Mouse (Mus musculus): ENCODE results near the gene Isg20. TPM values are rescaled to one million over a fixed set of nuclear protein-coding genes. Genes with fewer than 3 reads are reported as not detected.
A peak's percentile ranks its signal among the peaks of the same experiment; 100 is the strongest.

Gene Isg20
- 792 and 830 TPM in 2 replicates for total RNA-seq (2015; ENCODE audit: low replicate concordance)
- 550 and 581 TPM in 2 replicates for total RNA-seq (2017; ENCODE audit: low replicate concordance)

DNA sequence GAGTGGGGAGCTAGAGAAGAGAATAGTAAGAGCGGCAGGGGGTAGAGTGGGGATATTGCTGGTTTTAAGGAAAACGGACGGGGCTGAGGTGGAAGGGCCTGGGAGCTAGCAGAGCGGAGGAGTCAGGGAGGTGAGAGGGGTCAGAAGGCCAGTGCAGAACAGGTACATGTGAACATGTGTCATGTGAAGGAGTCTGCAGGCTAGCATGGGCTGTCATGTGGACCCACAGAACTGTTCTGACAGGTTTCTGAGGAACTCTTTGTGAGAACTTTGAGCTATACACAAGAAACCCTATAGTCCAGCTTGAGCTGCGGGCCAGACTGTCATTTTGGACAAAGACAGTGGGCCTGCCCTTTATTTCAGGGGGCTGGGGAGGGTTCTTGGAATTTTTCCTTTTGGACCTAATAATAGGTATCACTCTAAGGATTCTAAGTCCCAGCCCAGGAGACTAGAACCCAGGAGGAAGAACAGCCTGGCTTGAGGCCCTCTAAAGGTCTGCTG is at the start of gene Isg20:
Isg20 (plus strand) TSS at position 451 of the 501 bp plus-strand sequence.
- ATAC-seq (replicated peaks; ENCODE audit: low FRiP score, poor library complexity, severe bottlenecking) = 0 out of 2 replicates have a peak, but pooled peaks have one; percentile 6

DNA sequence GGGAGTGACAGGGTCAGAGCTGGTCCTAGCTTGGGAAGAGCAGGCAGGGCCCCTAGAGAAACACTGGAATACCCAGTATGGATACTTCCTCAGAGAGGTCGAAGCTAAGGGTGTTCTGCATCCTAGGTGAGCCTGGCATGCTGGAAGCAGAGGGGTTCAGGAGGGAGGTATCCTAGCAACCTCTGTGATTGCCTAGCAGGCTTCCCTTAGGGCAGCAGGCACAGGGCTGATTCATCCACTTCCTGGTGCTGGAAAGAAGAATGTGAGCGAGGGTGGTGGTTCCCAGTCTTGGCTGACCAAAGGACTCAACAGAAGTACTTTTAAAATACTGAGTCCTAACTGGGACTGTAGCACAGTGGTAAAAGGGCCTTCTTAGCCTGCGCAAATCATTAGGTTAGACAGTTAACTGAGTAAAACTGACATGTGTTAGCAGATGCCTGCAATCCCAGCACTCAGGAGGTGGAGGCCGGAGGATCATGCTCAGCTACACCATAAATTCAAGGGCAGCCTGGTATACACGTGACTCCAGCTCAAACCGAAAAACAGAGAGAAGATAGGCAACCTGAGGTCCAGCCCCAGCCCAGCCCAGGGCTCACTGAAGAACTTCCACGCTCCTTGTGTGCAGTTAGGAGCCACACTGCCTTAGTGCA is 49.3 kb upstream of the Isg20 start:
- no peak for ATAC-seq (replicated peaks; ENCODE audit: low FRiP score, poor library complexity, severe bottlenecking)

DNA sequence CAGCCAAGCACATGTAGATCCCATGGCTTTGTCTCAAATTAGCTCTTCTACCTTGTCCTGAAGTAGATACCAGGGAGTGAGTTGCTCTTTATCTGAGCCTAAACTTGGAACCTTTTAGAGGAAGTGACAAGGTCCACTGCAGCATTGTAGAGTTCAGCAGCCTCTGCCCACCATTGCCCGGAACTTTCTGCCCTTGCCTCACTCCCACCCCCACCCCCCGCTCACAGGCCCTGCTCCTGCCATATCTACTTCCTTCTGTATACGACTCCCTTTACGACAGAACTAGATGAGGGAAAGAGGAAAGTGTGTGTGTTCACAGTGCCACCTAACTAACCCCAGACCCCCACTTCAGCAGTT is 48.8 kb upstream of the Isg20 start:
- ATAC-seq (replicated peaks; ENCODE audit: low FRiP score, poor library complexity, severe bottlenecking) = no peak

GRCm38 (mm10) chr7:78865212-78865949 is 47.8 kb upstream of the Isg20 start:
- no peak for ATAC-seq (replicated peaks; ENCODE audit: low FRiP score, poor library complexity, severe bottlenecking)

GRCm38 (mm10) chr7:78868731-78869130 is 44.5 kb upstream of the Isg20 start:
- ATAC-seq (replicated peaks; ENCODE audit: low FRiP score, poor library complexity, severe bottlenecking) = no peak

DNA sequence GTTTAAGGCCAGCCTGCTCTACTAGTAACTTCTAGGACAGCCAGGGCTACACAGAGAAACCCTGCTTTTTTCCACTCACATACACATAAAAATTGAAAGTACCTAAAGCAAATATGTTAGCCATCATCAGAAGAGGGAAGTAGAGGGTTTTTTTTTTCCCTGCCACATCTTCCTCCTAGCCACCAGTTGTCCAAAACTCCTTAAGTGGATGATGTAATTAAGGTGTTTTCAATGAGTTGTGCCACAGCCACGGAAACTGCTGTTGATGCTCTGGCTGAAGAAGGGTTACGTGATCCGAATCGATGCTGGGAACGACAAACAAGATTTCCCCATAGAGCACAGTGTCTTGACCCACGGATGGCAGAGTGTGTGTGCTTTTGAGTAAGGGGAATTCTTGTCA is 40.9 kb upstream of the Isg20 start:
- ATAC-seq (replicated peaks; ENCODE audit: low FRiP score, poor library complexity, severe bottlenecking) = no peak

DNA sequence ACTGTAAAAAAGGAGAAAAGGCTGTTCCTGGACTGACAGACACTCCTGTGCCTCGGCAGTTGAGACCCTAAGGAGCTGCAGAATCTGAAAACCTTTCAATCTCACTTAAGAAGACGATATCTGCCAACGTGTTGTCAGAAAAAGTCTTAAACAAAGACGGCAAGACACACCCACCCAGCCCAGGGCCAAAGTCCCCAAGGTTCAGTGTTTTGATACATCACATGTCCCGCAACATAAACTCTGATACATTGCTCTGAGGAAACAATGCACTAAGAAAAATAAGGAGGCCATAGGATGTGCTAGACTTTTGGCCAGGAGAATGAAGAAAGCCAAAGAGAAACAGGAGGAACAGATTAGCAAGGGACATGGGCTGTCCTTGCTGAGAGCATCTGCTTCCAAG is 40.4 kb upstream of the Isg20 start:
- no peak for ATAC-seq (replicated peaks; ENCODE audit: low FRiP score, poor library complexity, severe bottlenecking)

DNA sequence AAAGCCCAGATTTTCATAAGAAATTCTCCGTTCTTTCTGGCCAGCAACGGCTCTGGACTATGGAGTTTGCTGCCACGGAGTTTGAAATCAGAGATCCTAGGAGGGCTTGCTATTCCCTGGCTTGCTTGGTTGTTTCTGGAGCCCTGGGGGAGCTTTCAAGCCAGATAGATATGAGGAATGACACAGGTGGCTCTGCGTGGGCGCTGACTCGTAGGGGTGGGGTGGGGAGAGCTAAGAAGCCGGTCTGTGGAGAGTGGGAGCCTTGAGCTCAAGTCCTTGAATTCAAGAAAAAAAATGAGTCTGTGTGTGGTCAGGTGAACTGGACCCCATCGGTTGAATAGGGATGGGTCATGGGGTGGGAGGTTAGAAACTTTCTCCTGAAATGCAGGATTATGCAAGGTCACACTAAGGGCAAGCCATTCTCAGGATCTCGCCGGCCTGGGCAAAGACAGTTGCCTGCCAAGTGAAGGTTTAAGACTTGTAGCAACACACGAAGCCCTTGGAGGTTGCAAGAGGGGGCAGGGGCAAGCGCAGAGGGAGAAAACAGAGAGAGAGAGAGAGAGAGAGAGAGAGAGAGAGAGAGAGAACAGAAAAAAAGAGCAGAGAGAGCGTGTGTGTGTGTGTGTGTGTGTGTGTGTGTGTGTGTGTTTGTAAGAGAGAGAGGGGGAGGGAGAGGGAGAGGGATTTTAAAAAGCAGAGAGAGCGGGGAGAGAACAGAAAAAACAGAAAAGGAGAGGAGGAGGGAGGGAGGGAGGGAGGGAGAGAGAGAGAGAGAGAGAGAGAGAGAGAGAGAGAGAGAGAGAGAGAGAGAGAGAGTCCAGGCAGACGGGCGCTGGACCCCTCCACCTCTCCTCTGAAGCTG is 31.4 kb upstream of the Isg20 start:
- ATAC-seq (replicated peaks; ENCODE audit: low FRiP score, poor library complexity, severe bottlenecking) = no peak

DNA sequence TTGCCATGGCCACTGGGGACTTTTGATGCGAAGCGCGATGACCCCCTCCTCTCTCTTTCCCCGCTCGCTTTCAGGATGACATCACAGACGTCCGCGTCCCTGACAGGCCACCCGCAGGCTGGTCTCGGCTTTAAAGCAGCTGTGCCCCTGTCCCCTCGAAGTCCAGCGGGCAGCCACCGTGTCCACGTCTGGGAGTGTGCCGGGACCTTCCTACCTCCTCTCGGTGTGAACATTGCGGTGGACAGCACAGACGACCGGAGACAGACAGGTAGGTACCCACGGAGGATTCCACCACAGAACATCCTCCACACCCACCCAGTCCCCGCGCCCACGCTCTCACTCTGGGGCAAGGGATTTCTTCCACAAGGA is 30.8 kb upstream of the Isg20 start:
- no peak for ATAC-seq (replicated peaks; ENCODE audit: low FRiP score, poor library complexity, severe bottlenecking)

DNA sequence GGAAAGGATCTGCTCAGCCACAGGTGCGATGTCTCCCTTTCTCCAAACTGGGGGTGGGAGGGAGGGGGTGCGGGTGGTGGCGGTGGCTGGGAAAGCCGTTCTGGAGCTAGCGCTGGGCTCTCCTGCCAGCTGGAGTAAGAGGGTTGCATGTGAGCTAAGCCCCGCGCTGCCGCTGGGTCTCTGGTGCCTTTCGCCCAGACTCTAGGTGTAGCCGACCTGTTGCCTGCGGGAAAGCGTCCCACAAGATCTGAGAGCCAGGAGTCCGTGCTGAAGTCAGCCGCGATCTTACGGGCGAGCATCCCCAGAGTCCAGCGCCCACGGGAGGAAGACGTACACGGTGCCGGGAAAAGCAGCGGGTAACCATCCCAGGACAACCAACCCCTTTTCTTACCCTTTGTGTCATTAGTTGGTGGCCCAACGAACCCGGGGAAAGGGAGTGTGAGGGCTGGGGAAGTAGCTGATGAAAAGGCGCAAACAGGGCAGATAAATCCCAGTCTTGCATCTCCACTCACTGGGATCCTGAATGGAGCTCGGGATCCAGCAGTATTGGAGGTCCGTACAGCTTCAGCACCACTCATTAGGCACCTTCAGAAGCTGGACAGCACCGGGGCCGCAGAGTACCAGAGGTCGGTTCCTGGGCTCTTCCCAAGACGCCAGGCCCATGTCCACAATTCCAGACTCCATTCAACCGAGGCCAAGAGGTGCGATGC is 30.1 kb upstream of the Isg20 start:
- no peak for ATAC-seq (replicated peaks; ENCODE audit: low FRiP score, poor library complexity, severe bottlenecking)

GRCm38 (mm10) chr7:78883726-78884060 is 29.5 kb upstream of the Isg20 start:
- ATAC-seq (replicated peaks; ENCODE audit: low FRiP score, poor library complexity, severe bottlenecking) = no peak

- no peak for ATAC-seq (replicated peaks; ENCODE audit: low FRiP score, poor library complexity, severe bottlenecking)
Observed at GRCm38 (mm10) chr7:78884139-78884538, 29.1 kb upstream of the Isg20 start.

DNA sequence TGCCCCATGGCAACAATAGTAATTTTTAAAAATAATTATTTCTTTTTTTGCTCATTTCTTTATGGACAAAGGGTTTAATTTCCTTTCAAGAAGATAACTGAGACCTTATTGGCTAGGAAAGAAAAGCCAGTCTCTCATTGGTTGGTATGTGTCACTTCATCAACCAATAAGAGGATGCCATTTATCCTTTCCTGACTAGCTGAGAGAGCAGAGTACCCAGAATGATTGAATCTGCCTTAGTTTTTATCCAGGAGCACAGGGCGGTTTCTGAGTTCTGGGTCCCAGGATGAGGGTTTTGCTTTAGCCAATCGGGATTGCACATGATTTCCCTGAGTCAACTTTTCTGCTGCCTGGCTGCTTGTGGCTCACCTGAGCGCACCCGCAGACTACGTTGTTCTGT is 27.8 kb upstream of the Isg20 start:
- no peak for ATAC-seq (replicated peaks; ENCODE audit: low FRiP score, poor library complexity, severe bottlenecking)

- no peak for ATAC-seq (replicated peaks; ENCODE audit: low FRiP score, poor library complexity, severe bottlenecking)
Observed at GRCm38 (mm10) chr7:78886496-78886895, 26.7 kb upstream of the Isg20 start.

DNA sequence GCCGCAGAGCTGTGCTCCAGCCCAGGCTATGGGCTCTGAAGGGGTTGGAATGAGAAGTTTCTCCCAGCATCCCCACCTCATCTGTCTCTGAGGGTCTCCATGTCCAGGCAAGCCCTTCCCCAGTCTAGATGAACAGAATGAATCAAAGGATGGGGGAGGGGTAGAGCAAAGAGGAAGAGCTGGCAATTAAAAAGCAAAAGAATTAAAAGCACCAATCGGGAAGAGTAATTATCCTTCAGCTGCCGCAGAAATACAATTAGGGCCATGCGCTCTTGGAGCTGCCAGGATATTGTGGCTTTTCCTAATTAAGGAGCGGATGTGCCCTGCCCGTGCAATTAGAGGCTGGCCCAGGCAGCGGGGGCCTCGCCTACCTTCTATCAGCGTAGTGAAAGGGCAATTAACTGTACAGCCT is 25.8 kb upstream of the Isg20 start:
- no peak for ATAC-seq (replicated peaks; ENCODE audit: low FRiP score, poor library complexity, severe bottlenecking)

GRCm38 (mm10) chr7:78890641-78891040 is 22.6 kb upstream of the Isg20 start:
- peak; percentile 71 for ATAC-seq (replicated peaks; ENCODE audit: low FRiP score, poor library complexity, severe bottlenecking)

- no peak for ATAC-seq (replicated peaks; ENCODE audit: low FRiP score, poor library complexity, severe bottlenecking)
Observed at GRCm38 (mm10) chr7:78893917-78894316, 19.3 kb upstream of the Isg20 start.

GRCm38 (mm10) chr7:78895021-78895652 is 18.1 kb upstream of the Isg20 start:
- ATAC-seq (replicated peaks; ENCODE audit: low FRiP score, poor library complexity, severe bottlenecking) = no peak

DNA sequence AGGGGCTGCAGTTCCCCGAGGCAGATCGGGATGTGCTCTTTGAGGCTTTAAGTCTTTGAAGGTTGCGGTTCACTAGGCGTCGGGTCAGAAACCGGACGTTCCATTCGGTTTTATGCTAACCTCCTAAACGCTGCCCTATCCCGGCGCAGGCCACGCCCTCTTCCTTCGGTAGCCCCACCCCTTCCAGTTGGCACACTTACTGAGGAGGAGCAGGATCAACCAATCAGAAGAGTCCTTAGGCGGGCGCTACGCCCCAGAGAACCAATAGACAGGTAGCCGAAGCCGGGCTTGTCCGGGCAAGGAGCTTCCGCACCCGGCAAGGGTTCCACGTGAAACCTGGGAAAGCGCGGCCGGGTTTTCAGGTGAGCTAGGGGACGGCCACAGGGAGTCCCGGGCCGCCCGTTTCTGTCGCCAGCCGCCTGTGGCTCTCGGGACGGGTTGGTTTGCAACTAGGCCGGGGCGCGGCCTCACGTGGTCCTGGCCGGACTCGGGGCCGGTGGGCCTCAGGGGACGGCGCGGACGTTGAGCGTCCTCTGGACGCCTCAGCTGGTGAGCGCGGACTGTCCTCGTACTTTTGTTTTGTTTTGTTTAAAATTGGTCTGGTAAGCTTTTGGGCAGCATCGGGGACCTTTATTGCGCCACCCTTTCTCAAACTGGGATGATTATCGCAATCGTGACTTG is 17.4 kb upstream of the Isg20 start, which contains the start of gene Aen:
Aen (plus strand) TSS at position 202 of the 681 bp plus-strand sequence.
- peak; percentile 99 for ATAC-seq (replicated peaks; ENCODE audit: low FRiP score, poor library complexity, severe bottlenecking)

Data from erythroblast, adult 5-6 weeks (primary cell).